Mouse (Mus musculus) intestine, embryonic 15.5 days (tissue): ENCODE results near the gene Castor2. TPM values are rescaled to one million over a fixed set of nuclear protein-coding genes. Genes with fewer than 3 reads are reported as not detected.

Experiments
- ATAC-seq: fragments of 200-750 bp; cut with Nextera tagmentation; 2 replicates; pipeline ENCODE4 v1.8.0; 2017; ENCODE audit warnings: moderate TSS enrichment, moderate library complexity
- H3K27ac ChIP-seq: fragments of 300-500 bp; sonication (generic); 2 replicates; pipeline ENCODE4 v1.5.1; 2015; ENCODE audit warnings: mild to moderate bottlenecking, inconsistent platforms
- H3K27me3 ChIP-seq: fragments of 300-500 bp; sonication (generic); replicated peaks from 2 replicates; pipeline ENCODE4 v1.6.1; 2015; ENCODE audit warnings: inconsistent platforms
- H3K36me3 ChIP-seq: fragments of 300-500 bp; sonication (generic); 2 replicates; pipeline ENCODE4 v1.6.1; 2015; ENCODE audit warnings: inconsistent platforms
- H3K4me1 ChIP-seq: fragments of 300-500 bp; sonication (generic); replicated peaks from 2 replicates; pipeline ENCODE4 v1.6.1; 2015; ENCODE audit warnings: inconsistent platforms
- H3K4me2 ChIP-seq: fragments of 300-500 bp; sonication (generic); replicated peaks from 2 replicates; pipeline ENCODE4 v1.6.1; 2015; ENCODE audit warnings: mild to moderate bottlenecking, inconsistent platforms
- H3K4me3 ChIP-seq: fragments of 300-500 bp; sonication (generic); replicated peaks from 2 replicates; pipeline ENCODE4 v1.5.1; 2015; ENCODE audit warnings: inconsistent platforms
- H3K9ac ChIP-seq: fragments of 300-500 bp; sonication (generic); 2 replicates; pipeline ENCODE4 v1.6.1; 2015; ENCODE audit warnings: inconsistent platforms
- H3K9me3 ChIP-seq: fragments of 300-500 bp; sonication (generic); 2 replicates; pipeline ENCODE4 v1.6.1; 2016; ENCODE audit warnings: inconsistent platforms
- WGBS: fragments of 180-500 bp; shearing (Covaris S2); methylation state at CpG from one replicate; pipeline ENCODE4 v1.1.7; 2015; 5-methylcytosine and 5-hydroxymethylcytosine counted together
- polyA plus RNA-seq: library from polyadenylated mRNA; unstranded; fragments of >200 nt; fragmentation: Nextera tagmentation; extraction: Ambion mirVana; gene quantifications from 2 replicates; pipeline ENCODE4 v1.2.1, GENCODE M21; 2015

The Castor2 gene
- polyA plus RNA-seq, 1 experiment from 2014 or later: 5.1 TPM

GRCm38 (mm10) chr5:134105829-134106228 is 6.3 kb downstream of the Castor2 start:
- Histone ChIP-seq H3K9me3 (no peaks in the 10 kb centered on the region), H3K9ac (no peak overlapping the region), H3K27me3 (no peaks in the 10 kb centered on the region), H3K36me3 (no peaks in the 10 kb centered on the region), H3K27ac (no peak overlapping the region), H3K4me2 (no peak overlapping the region), H3K4me1 (0 out of 2 replicates have a peak, but pooled peaks cover 21% of the 10 kb centered on the region), H3K4me3 (no peak overlapping the region)
- 88% methylated on average over 8 of the region's 8 CpGs for WGBS
- ATAC-seq: no peak

- Histone ChIP-seq H3K9me3 (no peaks in the 10 kb centered on the region), H3K36me3 (no peaks in the 10 kb centered on the region), H3K9ac (no peak overlapping the region), H3K27me3 (no peaks in the 10 kb centered on the region), H3K4me2 (no peak overlapping the region), H3K4me1 (peaks cover 8% of the 10 kb centered on the region; the same call in 1 of the 2 replicates), H3K27ac (no peak overlapping the region), H3K4me3 (no peak overlapping the region)
- 71% methylated on average over 5 of the region's 5 CpGs for WGBS
- ATAC-seq: no peak
These were observed 15.5 kb downstream of the Castor2 start for GRCm38 (mm10) chr5:134114981-134115380.

GRCm38 (mm10) chr5:134115639-134116259 is 16.2 kb downstream of the Castor2 start:
- H3K4me1 ChIP-seq: peaks cover 8% of the 10 kb centered on the region; the same call in 1 of the 2 replicates
- H3K9ac ChIP-seq: no peak overlapping the region
- no peak overlapping the region for H3K4me2 ChIP-seq
- H3K27ac ChIP-seq: no peak overlapping the region
- ATAC-seq: no peak
- no peak overlapping the region for H3K4me3 ChIP-seq
- no peaks in the 10 kb centered on the region for H3K36me3 ChIP-seq
- no peaks in the 10 kb centered on the region for H3K27me3 ChIP-seq
- 85% methylated on average over 7 of the region's 7 CpGs for WGBS
- no peaks in the 10 kb centered on the region for H3K9me3 ChIP-seq

GRCm38 (mm10) chr5:134118798-134119407 is 19.4 kb downstream of the Castor2 start:
- H3K27ac ChIP-seq: 0 out of 2 replicates have a peak overlapping the region, but pooled peaks have one; percentile 27

GRCm38 (mm10) chr5:134119481-134120120 is 20.1 kb downstream of the Castor2 start:
- Histone ChIP-seq H3K4me1 (peaks cover 14% of the 10 kb centered on the region; the same call in 1 of the 2 replicates), H3K9me3 (no peaks in the 10 kb centered on the region), H3K27ac (0 out of 2 replicates have a peak overlapping the region, but pooled peaks have one; percentile 27), H3K4me3 (no peak overlapping the region), H3K36me3 (no peaks in the 10 kb centered on the region), H3K4me2 (no peak overlapping the region), H3K9ac (no peak overlapping the region), H3K27me3 (no peaks in the 10 kb centered on the region)
- ATAC-seq: peak; percentile 81
- WGBS: 42% methylated on average over 10 of the region's 10 CpGs

More at GRCm38 (mm10) chr5:134118798-134119407, 19.4 kb downstream of the Castor2 start:
- no peak overlapping the region for H3K9ac ChIP-seq
- ATAC-seq: peak; percentile 34
- H3K27me3 ChIP-seq: no peaks in the 10 kb centered on the region
- peaks cover 14% of the 10 kb centered on the region; the same call in 1 of the 2 replicates for H3K4me1 ChIP-seq
- H3K36me3 ChIP-seq: no peaks in the 10 kb centered on the region
- H3K4me3 ChIP-seq: no peak overlapping the region
- 80% methylated on average over 15 of the region's 15 CpGs for WGBS
- H3K9me3 ChIP-seq: no peaks in the 10 kb centered on the region
- H3K4me2 ChIP-seq: no peak overlapping the region

GRCm38 (mm10) chr5:134120135-134120534 is 20.6 kb downstream of the Castor2 start:
- H3K4me1 ChIP-seq: peaks cover 14% of the 10 kb centered on the region; the same call in 1 of the 2 replicates
- WGBS: 85% methylated on average over 3 of the region's 3 CpGs
- H3K4me2 ChIP-seq: no peak overlapping the region
- no peaks in the 10 kb centered on the region for H3K36me3 ChIP-seq
- H3K4me3 ChIP-seq: no peak overlapping the region
- H3K27me3 ChIP-seq: no peaks in the 10 kb centered on the region
- ATAC-seq: no peak
- H3K27ac ChIP-seq: 0 out of 2 replicates have a peak overlapping the region, but pooled peaks have one; percentile 10
- H3K9ac ChIP-seq: no peak overlapping the region
- H3K9me3 ChIP-seq: no peaks in the 10 kb centered on the region

- peak; percentile 59 for ATAC-seq
- Histone ChIP-seq H3K4me2 (no peak overlapping the region), H3K27me3 (no peaks in the 10 kb centered on the region), H3K36me3 (no peaks in the 10 kb centered on the region), H3K4me1 (peaks cover 14% of the 10 kb centered on the region; the same call in 1 of the 2 replicates), H3K27ac (no peak overlapping the region), H3K9me3 (no peaks in the 10 kb centered on the region), H3K4me3 (no peak overlapping the region), H3K9ac (no peak overlapping the region)
- 71% methylated on average over 9 of the region's 9 CpGs for WGBS
These were observed 21.8 kb downstream of the Castor2 start for GRCm38 (mm10) chr5:134121138-134121892.

- no peak for ATAC-seq
- 74% methylated on average over 4 of the region's 4 CpGs for WGBS
- no peak overlapping the region for H3K9ac ChIP-seq
- peaks cover 14% of the 10 kb centered on the region; the same call in 1 of the 2 replicates for H3K4me1 ChIP-seq
- H3K27me3 ChIP-seq: no peaks in the 10 kb centered on the region
- H3K27ac ChIP-seq: no peak overlapping the region
- H3K36me3 ChIP-seq: no peaks in the 10 kb centered on the region
- no peak overlapping the region for H3K4me3 ChIP-seq
- H3K4me2 ChIP-seq: no peak overlapping the region
- H3K9me3 ChIP-seq: no peaks in the 10 kb centered on the region
These were observed 22.4 kb downstream of the Castor2 start for GRCm38 (mm10) chr5:134121893-134122259.

GRCm38 (mm10) chr5:134123846-134124245 is 24.3 kb downstream of the Castor2 start:
- 68% methylated on average over 6 of the region's 6 CpGs for WGBS
- no peak overlapping the region for H3K4me2 ChIP-seq
- no peak for ATAC-seq
- peaks cover 14% of the 10 kb centered on the region; the same call in 1 of the 2 replicates for H3K4me1 ChIP-seq
- no peak overlapping the region for H3K27ac ChIP-seq
- H3K36me3 ChIP-seq: no peaks in the 10 kb centered on the region
- H3K9me3 ChIP-seq: no peaks in the 10 kb centered on the region
- no peaks in the 10 kb centered on the region for H3K27me3 ChIP-seq
- no peak overlapping the region for H3K9ac ChIP-seq
- no peak overlapping the region for H3K4me3 ChIP-seq

GRCm38 (mm10) chr5:134126232-134126631 is 26.7 kb downstream of the Castor2 start:
- no peak for ATAC-seq
- Histone ChIP-seq H3K4me3 (no peak overlapping the region), H3K9ac (no peak overlapping the region), H3K4me1 (0 out of 2 replicates have a peak, but pooled peaks cover 3% of the 10 kb centered on the region), H3K27ac (no peak overlapping the region), H3K36me3 (no peaks in the 10 kb centered on the region), H3K27me3 (no peaks in the 10 kb centered on the region), H3K9me3 (no peaks in the 10 kb centered on the region), H3K4me2 (no peak overlapping the region)
- WGBS: 90% methylated on average over 2 of the region's 2 CpGs

GRCm38 (mm10) chr5:134131586-134131985 is 32.1 kb downstream of the Castor2 start:
- no peaks in the 10 kb centered on the region for H3K27me3 ChIP-seq
- H3K4me2 ChIP-seq: no peak overlapping the region
- no peaks in the 10 kb centered on the region for H3K4me1 ChIP-seq
- ATAC-seq: no peak
- no peak overlapping the region for H3K9ac ChIP-seq
- H3K36me3 ChIP-seq: no peaks in the 10 kb centered on the region
- H3K4me3 ChIP-seq: no peak overlapping the region
- H3K27ac ChIP-seq: no peak overlapping the region
- 47% methylated on average over 4 of the region's 4 CpGs for WGBS
- no peaks in the 10 kb centered on the region for H3K9me3 ChIP-seq

- H3K36me3 ChIP-seq: 0 out of 2 replicates have a peak, but pooled peaks cover 3% of the 10 kb centered on the region
- ATAC-seq: no peak
- H3K4me3 ChIP-seq: no peak overlapping the region
- no peaks in the 10 kb centered on the region for H3K4me1 ChIP-seq
- no peak overlapping the region for H3K4me2 ChIP-seq
- no peak overlapping the region for H3K27ac ChIP-seq
- 90% methylated on average over 12 of the region's 12 CpGs for WGBS
- H3K9ac ChIP-seq: no peak overlapping the region
- H3K27me3 ChIP-seq: no peaks in the 10 kb centered on the region
- no peaks in the 10 kb centered on the region for H3K9me3 ChIP-seq
These were observed 36.5 kb downstream of the Castor2 start for GRCm38 (mm10) chr5:134136022-134136421.
